Mouse (Mus musculus) testis, postnatal 14 days (tissue): ENCODE results near the gene Nxn.
A peak's percentile ranks its signal among the peaks of the same experiment; 100 is the strongest.

ENCODE experiments used
- DNase-seq: peaks from one replicate; pipeline ENCODE4 v3.0.0; 2021; ENCODE audit warnings: low spot score

Nxn gene

DNA sequence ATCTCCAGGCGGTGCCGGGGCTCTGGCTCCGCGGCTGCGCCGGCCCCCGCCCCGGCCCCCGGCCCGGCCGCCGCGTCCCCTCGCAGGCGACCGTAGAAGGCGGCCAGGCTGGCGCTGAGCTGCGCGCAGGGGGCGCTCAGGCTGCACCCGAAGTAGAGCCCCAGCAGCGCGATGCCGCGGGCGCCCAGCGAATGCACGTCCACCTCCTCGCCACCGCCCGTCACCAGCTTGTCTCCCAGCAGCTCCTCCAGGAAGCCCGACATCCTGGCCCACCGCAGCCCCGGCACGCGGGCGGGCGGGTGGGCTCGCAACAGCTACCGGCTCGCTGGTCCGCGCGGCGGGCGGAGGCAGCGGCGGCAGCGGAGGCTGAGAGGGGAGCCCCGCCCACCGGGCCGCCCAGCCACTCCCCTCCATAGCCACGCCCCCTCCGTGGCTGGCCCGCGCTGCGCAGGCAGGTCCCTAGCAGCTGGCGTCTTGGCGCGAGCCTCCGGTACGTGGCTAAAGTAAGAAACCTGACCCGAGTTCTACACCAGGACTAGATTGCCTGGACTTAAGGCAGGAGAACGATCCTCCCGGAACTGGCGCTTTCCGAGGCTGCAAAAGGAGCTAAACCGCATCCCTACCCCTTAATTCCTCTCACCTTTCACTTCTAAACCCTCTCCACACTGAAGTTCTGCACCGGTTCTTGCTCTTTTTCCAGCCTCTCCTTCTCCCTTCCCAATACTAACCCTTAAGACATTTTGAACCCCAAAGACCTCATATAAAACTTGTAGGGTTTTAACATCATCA is at the start of gene Nxn:
TSS of gene Nxn (minus strand) at position 343 of the 789 bp plus-strand sequence.
- DNase-seq = peak; percentile 91

DNA sequence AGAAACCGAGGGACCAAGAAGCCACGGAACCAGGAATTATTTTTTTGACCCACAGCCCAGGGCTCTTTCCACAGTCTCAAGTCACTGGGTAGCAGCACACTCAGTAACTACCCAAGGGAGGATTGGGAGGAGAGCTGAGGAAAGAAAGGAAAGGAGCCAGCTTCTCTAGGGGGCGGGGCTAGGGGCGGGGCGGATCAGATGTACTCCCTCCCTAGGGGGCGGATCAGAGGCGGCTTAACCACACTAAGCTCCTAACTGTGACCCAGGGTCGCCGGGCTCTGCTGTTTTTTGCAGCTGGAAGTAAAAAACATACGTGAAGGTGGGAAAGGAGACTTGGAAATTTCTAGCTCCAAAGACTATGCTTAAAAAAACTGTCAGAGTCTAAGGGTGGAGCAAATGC is 47.3 kb upstream of the Nxn start:
- DNase-seq = no peak

DNA sequence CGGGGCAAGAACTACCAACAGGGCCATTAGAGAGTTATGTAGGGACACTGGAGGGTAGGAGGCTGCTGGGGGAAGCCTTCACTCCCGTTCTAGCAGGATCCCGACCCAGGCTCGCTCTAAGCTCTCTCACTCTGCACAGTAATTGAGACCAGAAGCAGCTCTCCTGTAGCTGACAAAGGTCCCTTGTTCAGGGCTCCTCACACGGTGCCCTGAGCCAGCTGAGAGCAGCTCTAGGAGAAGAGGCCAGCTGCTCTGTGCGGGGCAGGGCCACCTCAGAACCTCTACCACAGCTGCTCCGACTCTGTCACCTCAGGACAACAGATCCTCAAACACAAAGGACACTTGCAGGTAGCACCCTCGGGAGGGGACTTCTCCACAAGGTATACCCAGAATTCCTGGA is 46.5 kb upstream of the Nxn start:
- no peak for DNase-seq

DNA sequence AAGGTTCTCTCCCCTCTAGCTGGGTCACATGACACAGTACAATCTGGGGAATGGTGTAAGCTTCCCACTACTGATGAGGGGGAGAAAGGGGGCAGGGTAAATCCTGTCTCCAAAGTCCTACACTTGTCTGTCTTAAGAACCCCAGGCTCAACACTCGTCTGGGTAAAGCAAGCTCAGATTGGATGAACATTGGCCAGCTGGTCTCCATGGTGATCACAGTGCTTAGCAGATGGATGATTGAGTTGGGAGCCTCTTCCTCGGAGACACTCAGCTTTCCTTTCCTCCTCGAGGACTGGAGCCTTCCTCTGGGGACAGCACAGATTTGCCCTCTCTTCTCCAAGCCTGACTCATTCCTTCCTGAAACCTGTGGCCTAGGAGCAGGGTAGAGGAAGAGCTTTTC is 40.7 kb upstream of the Nxn start:
- no peak for DNase-seq

DNA sequence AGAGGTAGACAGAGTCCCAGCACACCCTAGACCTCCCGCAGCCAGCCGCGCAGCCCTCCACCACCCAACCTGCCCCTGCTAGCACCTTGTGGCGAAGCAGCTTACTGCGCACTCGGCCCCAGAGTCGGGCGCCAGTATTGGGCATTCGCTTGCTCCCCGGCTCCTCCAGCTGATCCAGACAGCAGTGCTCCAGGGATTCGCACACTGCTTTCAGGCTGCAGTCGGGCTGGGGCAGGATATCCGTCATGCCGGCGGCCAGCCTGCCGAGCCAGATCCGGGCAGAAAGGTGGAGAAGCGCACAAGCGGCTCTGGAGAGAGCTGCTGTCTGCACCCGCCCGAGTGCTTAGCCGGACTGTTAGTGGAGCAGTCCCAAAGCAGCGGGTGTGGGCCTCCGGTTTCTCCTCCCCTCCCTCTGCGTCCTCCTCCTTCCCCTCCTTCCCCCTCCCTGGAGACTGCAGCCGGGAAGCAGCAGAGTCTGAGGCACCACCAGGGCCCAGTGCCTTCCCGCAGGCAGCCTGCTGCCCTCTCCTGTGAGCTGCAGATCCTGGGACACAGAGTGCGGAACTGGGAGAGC is 38.0 kb upstream of the Nxn start:
- peak; percentile 52 for DNase-seq

DNA sequence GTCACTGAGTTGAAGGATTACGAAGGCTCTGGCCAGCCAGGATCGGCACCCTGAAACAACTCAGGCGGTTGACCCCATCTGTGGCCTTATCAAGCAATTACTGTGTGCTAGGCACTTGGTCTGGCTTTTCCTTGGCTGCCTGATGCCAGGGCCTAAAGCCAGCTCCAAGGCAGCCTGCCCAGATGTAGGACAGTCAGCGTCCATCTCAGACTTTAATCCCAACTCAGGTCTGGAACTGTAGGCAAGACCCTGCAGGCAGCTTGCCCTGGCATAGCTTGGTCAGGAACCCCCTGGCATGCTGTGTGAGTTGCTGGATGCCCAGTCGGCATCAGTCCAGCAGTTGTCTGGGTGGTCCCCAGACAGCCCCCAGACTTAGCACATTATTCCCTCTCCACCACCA is 37.1 kb upstream of the Nxn start:
- DNase-seq = no peak

DNA sequence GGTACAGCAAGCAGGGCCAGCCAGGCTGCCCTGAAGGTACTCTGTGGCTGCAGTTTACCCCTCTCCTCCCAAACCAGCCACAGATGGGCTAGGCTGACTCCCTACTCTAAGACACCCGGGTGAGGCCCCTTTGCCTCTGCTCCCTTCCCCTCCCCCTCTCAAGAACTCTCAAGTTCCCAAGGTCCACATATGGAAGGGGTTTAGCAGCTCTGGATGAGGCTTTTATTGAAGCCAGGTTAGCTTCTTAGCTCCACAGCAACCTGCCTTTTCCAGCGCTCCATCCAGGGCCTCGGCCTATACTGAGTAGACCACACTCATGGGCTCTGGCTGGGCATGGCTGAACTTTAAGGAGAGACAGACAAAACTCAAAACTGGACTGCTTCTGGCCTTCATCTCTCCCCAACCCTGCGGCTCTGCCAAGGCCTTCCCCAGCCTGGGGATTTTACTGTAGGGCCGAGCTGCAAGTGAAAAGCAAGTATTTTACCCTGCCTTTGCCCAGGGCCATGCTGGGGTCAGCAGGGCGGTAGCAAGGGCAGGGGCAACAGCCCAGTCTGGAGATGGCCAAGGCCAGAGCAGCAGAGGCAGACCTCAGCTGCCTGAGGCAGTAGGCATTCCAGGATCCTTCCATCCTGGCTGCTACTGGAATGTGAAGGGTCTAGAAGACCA is 31.2 kb upstream of the Nxn start:
- no peak for DNase-seq

DNA sequence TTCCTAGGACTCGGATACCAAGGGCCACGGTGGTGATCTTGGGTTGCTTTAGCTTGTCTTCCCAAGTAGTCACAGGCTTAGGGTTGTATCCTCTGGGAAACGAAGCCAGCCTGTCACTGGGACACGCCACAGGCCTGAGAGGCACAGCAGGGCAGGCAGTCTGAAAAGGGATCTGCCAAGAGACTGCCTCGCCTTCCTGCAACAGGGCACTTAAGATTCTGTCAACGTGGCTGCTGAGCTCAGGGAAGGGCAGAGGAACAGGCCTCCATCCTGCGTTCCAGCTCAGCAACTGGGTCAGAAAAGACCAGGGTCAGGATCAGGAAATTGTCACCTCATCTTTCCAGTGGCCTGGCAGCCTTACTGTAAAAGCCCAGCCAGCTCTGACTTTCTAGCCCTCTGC is 30.6 kb upstream of the Nxn start:
- no peak for DNase-seq

DNA sequence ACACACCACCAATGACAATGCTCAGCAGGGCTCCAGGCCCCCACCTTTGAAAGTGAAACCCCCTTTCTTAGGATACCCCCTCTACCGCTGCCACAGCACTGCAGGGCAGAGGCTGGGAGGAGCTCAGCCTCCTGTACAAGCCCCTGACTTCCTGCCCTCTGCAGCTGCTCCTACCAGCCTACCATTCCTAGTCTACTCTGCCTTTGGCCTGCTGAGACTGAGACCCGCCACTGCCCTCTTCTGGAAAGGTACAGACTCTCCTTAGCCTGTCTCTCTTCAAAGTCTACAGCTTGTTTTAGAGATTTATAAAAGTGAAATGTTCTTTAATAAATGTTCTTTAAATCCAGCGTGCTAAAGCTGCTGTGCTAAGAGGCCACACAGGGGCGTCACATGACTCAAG is 30.1 kb upstream of the Nxn start:
- no peak for DNase-seq

DNA sequence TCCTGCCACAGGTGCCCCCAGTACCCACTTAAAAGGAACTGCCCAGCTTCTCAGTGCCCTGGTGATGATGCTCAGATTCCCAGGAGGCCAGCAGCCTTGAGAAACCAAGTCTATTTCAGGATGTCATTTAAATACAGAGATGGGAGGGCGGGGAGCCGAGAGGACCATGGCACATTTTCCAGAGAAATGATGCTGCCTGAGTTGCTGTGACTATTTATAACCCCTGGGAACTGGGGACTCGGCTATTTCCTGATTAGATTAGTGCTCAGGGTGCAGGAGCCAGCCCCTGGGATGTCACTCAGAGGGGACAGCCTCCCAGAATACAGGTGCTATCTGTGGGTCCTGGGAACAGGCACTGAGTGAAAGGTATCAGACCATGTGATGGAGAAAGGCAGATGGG is 28.8 kb upstream of the Nxn start:
- no peak for DNase-seq

DNA sequence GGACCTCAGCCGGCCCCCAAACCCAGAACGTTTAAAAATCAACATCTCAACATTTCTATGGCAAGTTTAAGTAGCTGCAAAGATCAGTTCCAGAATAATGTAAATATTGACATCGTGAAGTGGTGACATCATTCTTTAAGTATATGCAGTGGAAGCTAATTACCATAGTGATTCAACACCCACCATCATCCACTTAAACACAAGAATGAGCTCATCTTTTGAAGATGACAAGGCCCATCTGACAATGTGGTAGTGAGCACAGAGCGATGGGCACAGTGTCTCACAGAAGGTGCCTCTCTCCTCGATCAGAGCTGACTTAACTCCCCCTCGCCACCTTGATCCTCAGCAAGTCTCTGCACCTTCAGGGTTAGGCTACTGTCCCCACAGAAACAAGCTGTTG is 26.8 kb upstream of the Nxn start:
- no peak for DNase-seq

DNA sequence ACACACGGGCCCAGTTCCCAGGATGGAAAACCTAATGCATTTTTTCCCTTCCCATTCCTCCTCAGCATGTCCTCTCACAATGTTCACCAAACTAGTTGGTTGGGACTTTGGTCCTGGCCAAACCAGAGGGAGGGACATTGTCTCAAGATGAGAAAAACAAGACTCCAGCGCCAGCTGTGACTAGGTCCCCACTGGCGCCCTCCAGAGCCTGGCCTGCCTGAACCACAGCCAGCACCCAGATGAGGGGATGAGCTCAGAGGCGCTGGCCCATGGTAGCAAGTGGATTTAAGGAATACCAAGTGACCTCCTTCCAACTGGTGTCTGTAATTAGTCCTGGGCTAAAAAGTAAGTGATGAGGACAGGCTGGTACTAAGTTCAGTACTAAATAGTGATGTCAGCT is 22.0 kb upstream of the Nxn start:
- no peak for DNase-seq

DNA sequence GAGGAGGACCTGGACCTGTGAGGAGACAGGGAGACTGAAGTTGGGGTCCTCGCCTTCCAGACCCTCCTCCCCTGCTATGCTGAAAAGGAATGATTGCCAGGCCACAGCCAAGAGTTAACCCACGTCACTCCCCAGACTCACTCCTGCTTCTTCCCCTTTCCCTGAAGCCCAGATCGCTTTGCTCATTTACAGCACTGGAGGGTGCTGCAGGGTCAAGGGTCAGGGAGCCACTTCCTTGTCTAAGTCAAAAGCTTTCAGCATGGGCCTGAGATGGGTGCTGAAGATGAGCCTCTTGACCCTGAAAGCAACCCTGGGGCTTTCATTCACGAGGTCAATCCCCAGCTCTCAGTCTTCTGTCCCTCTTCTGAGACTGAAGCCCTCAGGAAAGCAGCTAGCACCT is 20.2 kb upstream of the Nxn start:
- DNase-seq = no peak

DNA sequence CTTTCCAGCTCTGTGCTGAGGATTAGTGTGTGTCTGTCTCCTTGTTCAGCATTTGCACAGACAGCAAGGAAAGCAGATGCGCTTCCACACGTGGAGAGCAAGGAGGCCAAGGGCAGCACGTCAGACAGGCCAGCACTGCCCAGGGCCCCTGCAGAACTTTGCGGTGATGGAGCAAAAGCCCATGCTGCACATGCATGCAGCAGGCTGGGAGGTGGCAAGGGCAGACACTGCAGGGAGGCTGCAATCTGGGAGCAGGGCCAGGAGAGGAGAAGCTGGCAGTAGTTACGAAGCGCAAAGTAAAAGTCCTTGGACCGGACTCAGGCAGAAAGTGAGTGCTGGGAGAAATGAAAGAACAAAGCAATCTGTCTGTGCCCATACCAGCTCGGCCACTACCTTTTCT is 19.5 kb upstream of the Nxn start:
- DNase-seq = peak; percentile 54

DNA sequence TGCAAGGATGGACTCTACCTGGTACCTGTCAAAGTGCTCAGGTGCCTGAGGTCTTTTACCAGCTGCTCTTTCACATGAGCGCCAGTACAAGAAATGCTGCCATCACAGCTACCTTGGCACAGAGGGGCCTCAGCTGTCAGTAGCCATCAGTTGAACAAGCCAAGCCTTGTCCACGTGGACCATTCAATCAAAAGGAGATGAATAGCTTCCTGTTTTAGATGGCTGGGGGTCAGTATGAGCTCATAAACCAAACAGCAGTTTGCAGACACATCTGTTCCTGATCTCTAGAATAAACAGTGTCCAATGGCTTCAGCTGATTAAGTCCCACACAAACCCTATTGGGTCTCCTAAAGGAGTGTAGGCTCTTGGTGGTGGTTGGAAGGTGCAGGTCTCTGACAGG is 17.0 kb upstream of the Nxn start:
- no peak for DNase-seq

DNA sequence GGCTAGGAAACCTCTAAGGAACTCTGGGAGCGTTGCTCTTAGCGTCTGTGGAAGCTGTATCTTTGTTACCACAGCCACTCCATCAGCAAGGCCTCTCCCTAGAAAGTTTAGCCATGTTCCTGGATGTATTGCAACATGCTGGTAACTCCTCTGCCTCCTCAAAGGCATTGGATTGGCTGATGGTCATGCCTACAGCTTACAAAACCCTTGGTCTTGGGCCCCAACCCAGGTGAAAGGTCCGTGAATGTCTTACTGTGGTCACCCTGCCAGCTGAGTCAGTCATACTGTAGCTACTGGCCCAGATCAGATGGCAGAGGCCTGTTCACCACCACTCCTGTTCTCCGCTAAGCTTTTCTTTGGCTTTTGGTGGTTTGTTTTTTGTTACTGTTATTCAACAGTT is 16.1 kb upstream of the Nxn start:
- no peak for DNase-seq

DNA sequence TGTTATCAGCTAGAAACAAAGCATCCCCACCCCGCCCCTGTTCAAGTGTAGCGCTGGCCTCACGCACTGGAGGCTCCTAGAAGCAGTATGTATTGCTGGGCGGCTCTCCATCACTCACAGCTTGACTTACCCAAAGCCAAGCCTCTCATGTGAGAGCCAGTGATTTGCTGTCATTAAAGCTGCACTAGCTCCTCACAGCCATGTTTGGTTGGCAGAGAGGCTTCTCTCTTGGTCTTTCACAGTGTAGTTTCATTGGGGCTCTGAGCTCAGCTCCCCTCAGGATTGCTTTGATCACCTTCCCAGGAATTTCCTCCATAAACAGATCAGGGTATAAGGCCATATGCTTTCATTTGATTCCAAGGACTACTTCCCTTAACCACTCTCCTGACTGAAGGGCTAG is 14.3 kb upstream of the Nxn start:
- no peak for DNase-seq

DNA sequence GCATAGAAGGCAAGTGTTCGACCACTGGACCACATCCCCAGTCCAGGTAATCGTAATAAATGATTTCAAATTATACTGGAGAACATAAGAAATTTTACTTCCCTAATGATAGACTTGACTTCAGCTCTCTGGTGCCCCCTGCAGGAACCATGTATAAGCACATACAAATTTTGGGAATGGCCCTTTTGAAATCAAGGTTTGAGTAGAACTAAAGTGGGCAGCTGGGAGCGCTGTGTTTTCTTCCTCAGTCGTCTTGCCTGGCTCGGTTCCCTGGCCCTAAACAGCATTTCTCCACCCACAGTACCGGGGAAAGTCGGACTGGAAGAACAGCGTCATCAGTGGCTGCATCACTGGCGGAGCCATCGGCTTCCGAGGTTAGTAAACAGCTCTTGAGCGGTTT is 11.9 kb upstream of the Nxn start:
- DNase-seq = no peak

DNA sequence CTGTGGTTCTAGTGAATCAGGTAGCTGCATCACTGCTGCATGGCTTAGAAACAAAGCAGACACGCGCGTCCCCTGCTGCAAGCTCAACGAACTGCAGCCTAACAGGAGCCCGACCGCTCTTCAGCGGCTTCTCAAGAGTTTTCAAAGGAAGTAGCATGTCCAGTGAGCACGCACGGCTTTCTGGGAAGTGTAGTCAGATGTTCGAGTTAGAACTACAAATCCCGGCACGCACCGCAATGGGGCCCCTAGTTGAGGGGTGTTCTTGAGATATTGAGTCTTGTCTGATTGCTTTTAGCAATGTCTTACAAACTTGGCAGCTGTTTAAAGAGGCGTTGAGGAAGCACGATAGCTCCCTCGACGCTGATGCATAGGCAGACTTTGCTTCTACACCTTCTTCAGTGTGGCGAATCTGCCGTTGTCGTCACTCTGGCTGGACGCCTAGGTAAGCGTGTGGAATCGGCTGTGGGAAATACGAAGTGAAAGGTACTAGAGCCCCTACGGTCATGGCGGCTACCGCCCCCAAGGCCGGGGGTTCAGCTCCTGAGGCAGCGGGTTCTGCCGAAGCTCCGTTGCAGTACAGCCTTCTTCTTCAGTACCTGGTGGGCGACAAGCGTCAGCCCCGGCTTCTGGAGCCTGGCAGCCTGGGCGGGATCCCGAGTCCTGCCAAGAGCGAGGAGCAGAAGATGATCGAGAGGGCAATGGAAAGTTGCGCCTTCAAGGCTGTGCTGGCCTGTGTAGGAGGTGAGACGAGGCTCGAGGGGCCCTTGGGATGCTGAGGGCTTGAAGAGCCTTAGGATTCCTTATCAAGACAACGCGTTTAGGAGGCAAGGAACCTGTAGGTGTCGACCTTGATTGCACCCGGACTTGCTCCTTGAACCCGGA is 8.0 kb upstream of the Nxn start, which contains the start of gene Timm22:
TSS of gene Timm22 (plus strand) at position 251 of the 882 bp plus-strand sequence.
- DNase-seq = peak; percentile 93

DNA sequence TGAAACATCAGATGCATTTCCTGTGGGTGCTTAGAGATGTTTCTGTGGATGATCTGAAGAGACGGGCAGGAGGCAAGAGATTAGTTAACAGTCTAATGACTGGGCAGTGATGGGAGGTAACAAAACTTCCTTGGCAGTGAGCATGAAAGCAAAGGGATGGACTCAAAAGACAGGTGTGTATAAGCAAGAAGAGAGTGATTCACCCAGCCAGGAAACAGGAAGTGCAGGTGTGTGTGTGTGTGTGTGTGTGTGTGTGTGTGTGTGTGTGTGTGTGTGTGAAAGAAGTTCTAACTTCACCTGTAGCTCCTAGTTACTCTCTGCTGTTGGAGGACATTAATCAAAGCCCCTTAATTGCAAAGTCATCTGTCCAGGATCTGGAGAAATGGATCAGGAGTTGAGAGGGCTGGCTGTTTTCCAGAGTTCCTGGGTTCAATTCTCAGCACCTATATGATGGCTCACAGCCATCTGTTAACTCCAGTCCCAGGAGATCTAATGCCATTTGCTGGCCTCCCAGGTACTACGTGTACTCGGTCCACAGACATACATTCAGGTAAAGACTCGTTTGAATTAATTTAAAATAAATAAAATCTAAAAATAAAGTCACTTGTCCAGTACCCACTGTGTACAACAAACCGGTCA is 6.8 kb upstream of the Nxn start:
- DNase-seq = no peak

DNA sequence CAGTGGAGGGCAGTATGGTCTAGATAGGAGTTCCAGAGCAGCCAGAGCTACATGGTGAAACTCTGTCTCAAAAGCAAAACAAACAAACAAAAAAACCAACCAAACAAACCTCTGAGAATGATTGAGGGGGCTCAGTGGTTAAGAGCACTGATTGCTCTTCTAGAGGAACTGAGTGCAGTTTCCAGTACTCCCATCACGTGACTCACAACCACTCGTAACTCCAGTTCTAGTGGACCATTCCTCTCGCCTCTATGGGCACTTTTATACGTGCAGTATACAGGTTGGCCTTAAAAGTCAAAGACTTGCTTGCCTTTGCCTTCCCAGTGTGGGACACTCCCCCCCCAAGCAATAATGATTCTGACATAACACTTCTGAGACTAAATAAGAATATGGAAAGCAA is 6.2 kb upstream of the Nxn start:
- DNase-seq = no peak

DNA sequence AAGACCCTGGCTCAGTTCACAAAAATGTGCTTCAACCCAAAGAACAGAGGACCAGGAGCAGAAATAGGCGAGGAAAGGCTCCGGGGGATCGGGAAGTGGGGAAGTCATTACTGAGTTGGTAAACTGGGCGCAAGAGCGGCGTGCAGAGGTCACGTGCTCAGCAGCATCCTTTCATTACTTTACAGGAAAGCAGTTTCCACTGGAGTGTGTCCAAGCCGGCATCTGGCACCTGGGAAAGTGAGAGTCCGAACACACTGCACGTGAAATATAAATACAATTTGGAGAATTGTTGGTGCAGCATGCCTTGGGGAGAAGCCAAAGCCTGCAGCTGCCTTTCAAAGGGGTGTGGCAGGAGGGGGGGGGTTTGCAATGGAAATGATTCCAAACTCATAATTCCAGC is 2.5 kb upstream of the Nxn start:
- DNase-seq = no peak
